Mouse (Mus musculus) embryonic facial prominence, embryonic 15.5 days (tissue): ENCODE results near the gene Tmem262. TPM values are rescaled to one million over a fixed set of nuclear protein-coding genes. Genes with fewer than 3 reads are reported as not detected.

Experiments
- ATAC-seq: fragments of 200-750 bp; cut with Nextera tagmentation; 2 replicates; pipeline ENCODE4 v1.8.0; 2017; ENCODE audit warnings: low read depth, moderate TSS enrichment; ENCODE audit not compliant: insufficient number of reproducible peaks, low FRiP score, low TSS enrichment
- H3K27ac ChIP-seq: fragments of 300-500 bp; sonication (generic); replicated peaks from 2 replicates; pipeline ENCODE4 v1.5.1; 2015; ENCODE audit warnings: mild to moderate bottlenecking, inconsistent platforms
- H3K27me3 ChIP-seq: fragments of 300-500 bp; sonication (generic); 2 replicates; pipeline ENCODE4 v1.6.1; 2015; ENCODE audit warnings: inconsistent platforms
- H3K36me3 ChIP-seq: fragments of 300-500 bp; sonication (generic); 2 replicates; pipeline ENCODE4 v1.6.1; 2015; ENCODE audit warnings: mild to moderate bottlenecking, inconsistent platforms
- H3K4me1 ChIP-seq: fragments of 300-500 bp; sonication (generic); 2 replicates; pipeline ENCODE4 v1.6.1; 2015; ENCODE audit warnings: inconsistent platforms
- H3K4me2 ChIP-seq: fragments of 300-500 bp; sonication (generic); replicated peaks from 2 replicates; pipeline ENCODE4 v1.6.1; 2015; ENCODE audit warnings: mild to moderate bottlenecking, inconsistent platforms
- H3K4me3 ChIP-seq: fragments of 300-500 bp; sonication (generic); replicated peaks from 2 replicates; pipeline ENCODE4 v1.5.1; 2015; ENCODE audit warnings: mild to moderate bottlenecking, inconsistent platforms
- H3K9ac ChIP-seq: fragments of 300-500 bp; sonication (generic); 2 replicates; pipeline ENCODE4 v1.6.1; 2015; ENCODE audit warnings: inconsistent platforms
- H3K9me3 ChIP-seq: fragments of 300-500 bp; sonication (generic); replicated peaks from 2 replicates; pipeline ENCODE4 v1.6.1; 2016; ENCODE audit warnings: inconsistent platforms
- WGBS: fragments of 180-500 bp; shearing (Covaris S2); methylation state at CpG from one replicate; pipeline ENCODE4 v1.1.7; 2015; 5-methylcytosine and 5-hydroxymethylcytosine counted together
- polyA plus RNA-seq: library from polyadenylated mRNA; unstranded; fragments of >200 nt; fragmentation: Nextera tagmentation; extraction: Ambion mirVana; gene quantifications from 2 replicates; pipeline ENCODE4 v1.2.1, GENCODE M21; 2015

The Tmem262 gene
- polyA plus RNA-seq, 1 experiment from 2014 or later = not detected

DNA sequence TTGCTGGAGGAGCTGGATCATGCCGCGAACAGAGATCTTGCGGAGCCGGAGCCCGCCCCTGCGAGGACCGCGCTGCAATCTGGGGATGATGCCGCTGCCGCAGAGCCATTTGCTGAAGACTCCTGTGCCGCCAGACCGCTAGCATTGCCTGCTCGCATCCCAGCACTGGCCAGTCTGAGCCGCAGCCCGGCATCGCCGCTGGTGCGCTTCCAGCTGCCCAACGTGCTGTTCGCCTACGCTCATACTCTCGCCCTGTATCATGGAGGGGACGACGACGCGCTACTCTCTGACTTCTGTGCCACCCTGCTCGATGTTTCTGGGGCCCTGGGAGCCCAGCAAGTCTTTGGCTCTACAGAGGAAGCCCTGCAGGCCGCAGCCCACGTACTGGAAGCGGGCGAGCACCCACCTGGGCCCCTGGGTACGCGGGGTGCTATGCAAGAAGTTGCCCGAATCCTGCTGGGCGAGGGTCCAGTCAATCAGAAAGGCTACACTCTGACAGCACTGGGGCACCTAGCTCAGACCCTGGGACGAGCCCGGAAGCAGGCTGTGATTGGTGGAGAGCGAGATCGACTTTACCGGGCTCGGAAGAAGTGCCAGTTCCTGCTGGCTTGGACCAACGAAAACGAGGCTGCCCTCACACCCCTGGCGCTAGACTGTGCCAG, 18.1 kb upstream of the Tmem262 start:
- Histone ChIP-seq H3K27me3 (no peaks in the 10 kb centered on the region), H3K4me1 (peaks cover 41% of the 10 kb centered on the region), H3K9me3 (no peaks in the 10 kb centered on the region), H3K4me3 (peak overlapping the region; percentile 86), H3K27ac (peak overlapping the region; percentile 96), H3K36me3 (peaks cover 14% of the 10 kb centered on the region), H3K4me2 (peak overlapping the region; percentile 96), H3K9ac (peak overlapping the region; percentile 97)
- ATAC-seq = no peak
- 1% methylated on average over 44 of the region's 44 CpGs for WGBS

GRCm38 (mm10) chr19:6062418-6062817, 17.4 kb upstream of the Tmem262 start:
- Histone ChIP-seq H3K36me3 (peaks cover 14% of the 10 kb centered on the region), H3K27me3 (no peaks in the 10 kb centered on the region), H3K4me1 (peaks cover 44% of the 10 kb centered on the region), H3K9me3 (no peaks in the 10 kb centered on the region), H3K27ac (peak overlapping the region; percentile 96), H3K4me2 (peak overlapping the region; percentile 96), H3K9ac (peak overlapping the region; percentile 97), H3K4me3 (peak overlapping the region; percentile 86)
- ATAC-seq = no peak
- 69% methylated on average over 5 of the region's 5 CpGs for WGBS

- Histone ChIP-seq H3K27ac (no peak overlapping the region), H3K4me1 (peaks cover 51% of the 10 kb centered on the region), H3K9me3 (no peaks in the 10 kb centered on the region), H3K36me3 (peaks cover 14% of the 10 kb centered on the region), H3K27me3 (no peaks in the 10 kb centered on the region), H3K9ac (no peak overlapping the region), H3K4me3 (peak overlapping the region; percentile 86; the same call in 1 of the 2 replicates), H3K4me2 (no peak overlapping the region)
- ATAC-seq = no peak
- WGBS = 93% methylated on average over 6 of the region's 6 CpGs
Observed at GRCm38 (mm10) chr19:6063081-6063480, 16.8 kb upstream of the Tmem262 start.

DNA sequence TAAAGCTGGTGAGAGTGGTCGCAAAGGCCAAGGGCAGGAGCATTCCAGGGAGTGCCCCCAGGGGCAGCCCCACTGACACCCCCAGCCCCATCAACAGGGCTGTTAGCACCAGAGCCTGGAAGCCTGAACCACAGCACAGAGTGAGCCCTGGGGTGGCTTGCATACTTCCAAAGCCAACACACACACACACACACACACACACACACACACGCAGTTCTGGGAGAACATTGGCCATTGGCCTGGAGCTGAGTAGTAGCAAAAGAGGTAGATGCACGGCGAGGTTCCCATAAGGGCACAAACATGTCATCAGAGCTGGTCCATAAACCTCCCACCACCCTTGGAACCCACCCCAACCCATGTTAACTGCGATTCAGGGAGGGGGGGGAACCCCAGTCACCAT, 13.3 kb upstream of the Tmem262 start:
- Histone ChIP-seq H3K36me3 (peaks cover 32% of the 10 kb centered on the region), H3K27ac (peak overlapping the region; percentile 76), H3K27me3 (no peaks in the 10 kb centered on the region), H3K9ac (peak overlapping the region; percentile 42; the same call in 1 of the 2 replicates), H3K4me2 (peak overlapping the region; percentile 96), H3K4me1 (peaks cover 41% of the 10 kb centered on the region), H3K4me3 (peak overlapping the region; percentile 49), H3K9me3 (no peaks in the 10 kb centered on the region)
- WGBS = 26% methylated on average over 5 of the region's 5 CpGs
- ATAC-seq = no peak

GRCm38 (mm10) chr19:6067011-6067723, 12.7 kb upstream of the Tmem262 start:
- Histone ChIP-seq H3K4me2 (peak overlapping the region; percentile 96), H3K4me1 (peaks cover 35% of the 10 kb centered on the region), H3K9me3 (no peaks in the 10 kb centered on the region), H3K27me3 (no peaks in the 10 kb centered on the region), H3K4me3 (peak overlapping the region; percentile 49), H3K27ac (peak overlapping the region; percentile 76), H3K36me3 (peaks cover 32% of the 10 kb centered on the region), H3K9ac (peak overlapping the region; percentile 42)
- ATAC-seq = peak; percentile 36; the same call in 1 of the 2 replicates
- WGBS = under 1% methylated on average over 30 of the region's 30 CpGs

DNA sequence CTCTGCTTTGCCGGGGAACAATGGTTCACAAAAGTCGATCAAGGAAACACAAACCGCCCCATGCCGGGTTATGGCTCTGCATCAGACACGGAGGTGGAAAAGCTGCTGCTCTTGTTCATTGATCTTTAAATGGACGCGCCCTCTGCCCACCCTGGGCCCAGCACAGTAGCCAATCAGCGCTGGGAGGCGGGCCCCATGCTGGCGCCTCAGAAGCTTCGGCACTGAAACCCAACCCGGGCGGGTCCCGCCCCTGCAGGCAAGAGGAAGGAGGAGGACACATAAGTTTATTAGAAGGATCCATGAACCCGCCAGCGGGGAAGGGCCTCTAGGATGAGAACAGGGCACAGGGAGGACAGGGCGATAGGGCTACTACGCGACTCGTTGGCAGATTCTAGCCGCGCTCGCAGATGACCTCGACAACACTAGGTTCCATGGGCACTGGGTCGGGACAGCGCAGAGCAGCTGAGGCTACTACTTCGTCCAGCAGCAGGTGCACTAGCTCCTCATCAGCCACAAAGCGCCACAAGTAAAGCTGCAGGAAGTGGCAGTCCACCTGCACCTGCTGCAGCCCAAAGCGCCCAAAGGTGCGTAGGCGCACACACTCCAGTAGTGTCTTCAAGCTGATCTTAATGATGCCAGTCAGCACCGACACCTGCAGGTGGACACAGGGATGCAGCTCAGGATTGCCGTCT, 12.0 kb upstream of the Tmem262 start, which contains the start of gene Tm7sf2:
Gene Tm7sf2 (minus strand): TSS at position 650 of the 692 bp plus-strand sequence.
- H3K36me3 ChIP-seq = peaks cover 37% of the 10 kb centered on the region
- WGBS = 10% methylated on average over 33 of the region's 33 CpGs
- H3K27ac ChIP-seq = peak within 1 kb of the TSS; percentile 76
- ATAC-seq = peak; percentile 91
- H3K4me1 ChIP-seq = peaks cover 28% of the 10 kb centered on the region
- no peaks in the 10 kb centered on the region for H3K27me3 ChIP-seq
- no peaks in the 10 kb centered on the region for H3K9me3 ChIP-seq
- peak within 1 kb of the TSS; percentile 96 for H3K4me2 ChIP-seq
- peak within 1 kb of the TSS; percentile 42 for H3K9ac ChIP-seq
- H3K4me3 ChIP-seq = peak within 1 kb of the TSS; percentile 49

- Histone ChIP-seq H3K4me1 (peaks cover 23% of the 10 kb centered on the region), H3K9ac (no peak overlapping the region), H3K9me3 (no peaks in the 10 kb centered on the region), H3K36me3 (peaks cover 48% of the 10 kb centered on the region), H3K27ac (no peak overlapping the region), H3K4me3 (no peak overlapping the region), H3K27me3 (no peaks in the 10 kb centered on the region), H3K4me2 (no peak overlapping the region)
- 77% methylated on average over 4 of the region's 4 CpGs for WGBS
- no peak for ATAC-seq
Observed at GRCm38 (mm10) chr19:6068951-6069350, 10.9 kb upstream of the Tmem262 start.

- H3K27ac ChIP-seq = no peak overlapping the region
- H3K36me3 ChIP-seq = peaks cover 52% of the 10 kb centered on the region
- H3K4me2 ChIP-seq = no peak overlapping the region
- no peaks in the 10 kb centered on the region for H3K9me3 ChIP-seq
- no peak overlapping the region for H3K4me3 ChIP-seq
- H3K27me3 ChIP-seq = no peaks in the 10 kb centered on the region
- WGBS = 87% methylated on average over 10 of the region's 10 CpGs
- peaks cover 23% of the 10 kb centered on the region for H3K4me1 ChIP-seq
- ATAC-seq = no peak
- H3K9ac ChIP-seq = no peak overlapping the region
Observed at GRCm38 (mm10) chr19:6069851-6070250, 10.0 kb upstream of the Tmem262 start.

- Histone ChIP-seq H3K27me3 (no peaks in the 10 kb centered on the region), H3K9me3 (no peaks in the 10 kb centered on the region), H3K4me1 (peaks cover 26% of the 10 kb centered on the region), H3K4me3 (no peak overlapping the region), H3K36me3 (peaks cover 52% of the 10 kb centered on the region), H3K9ac (no peak overlapping the region), H3K4me2 (no peak overlapping the region), H3K27ac (no peak overlapping the region)
- 88% methylated on average over 31 of the region's 31 CpGs for WGBS
- ATAC-seq = no peak
Observed at GRCm38 (mm10) chr19:6070571-6071250, 9.1 kb upstream of the Tmem262 start.

DNA sequence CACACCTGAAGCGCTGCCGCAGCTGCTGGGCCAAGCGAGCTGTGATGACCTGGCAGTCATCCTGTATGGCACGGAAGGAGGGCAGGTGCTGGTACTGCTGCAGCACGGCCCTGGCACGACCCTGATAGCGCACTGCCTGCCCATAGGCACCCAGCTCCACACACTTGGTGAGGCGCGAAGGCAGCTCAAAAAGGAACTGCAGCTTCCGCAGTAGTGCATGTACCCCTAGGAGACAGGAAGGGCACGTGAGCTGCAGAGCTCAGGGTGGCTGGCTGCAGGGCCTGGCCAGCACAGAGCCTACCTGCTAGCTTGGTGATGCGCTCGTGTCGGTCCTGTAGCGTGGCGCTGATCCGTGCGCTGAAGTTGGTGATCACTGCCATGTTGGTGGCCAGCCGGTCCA, 8.6 kb upstream of the Tmem262 start:
- Histone ChIP-seq H3K9ac (no peak overlapping the region), H3K9me3 (no peaks in the 10 kb centered on the region), H3K36me3 (peaks cover 52% of the 10 kb centered on the region), H3K4me3 (no peak overlapping the region), H3K4me2 (no peak overlapping the region), H3K27me3 (no peaks in the 10 kb centered on the region), H3K27ac (no peak overlapping the region), H3K4me1 (peaks cover 29% of the 10 kb centered on the region)
- ATAC-seq = no peak
- WGBS = 93% methylated on average over 19 of the region's 19 CpGs

DNA sequence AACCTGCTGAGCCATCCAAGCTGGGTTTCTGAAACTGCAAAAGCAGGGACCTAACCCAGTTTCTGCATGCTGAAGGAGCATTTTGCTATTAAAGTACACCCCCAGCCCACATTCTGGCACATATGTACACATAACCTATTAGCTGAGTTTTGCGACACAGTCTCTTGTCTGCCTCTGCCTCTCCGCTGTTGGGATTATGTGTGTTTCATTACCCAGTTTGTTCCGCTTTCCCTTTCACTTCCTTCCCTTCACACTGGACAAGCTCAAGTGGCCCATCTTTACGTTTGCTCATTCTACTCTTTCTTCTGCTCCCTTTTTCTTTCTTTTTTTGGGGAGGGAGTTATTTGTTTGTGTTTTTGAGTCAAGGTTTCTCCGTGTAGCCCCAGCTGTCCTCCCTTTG, 5.9 kb upstream of the Tmem262 start:
- H3K4me1 ChIP-seq = peaks cover 13% of the 10 kb centered on the region
- H3K36me3 ChIP-seq = peaks cover 47% of the 10 kb centered on the region
- H3K27me3 ChIP-seq = no peaks in the 10 kb centered on the region
- no peaks in the 10 kb centered on the region for H3K9me3 ChIP-seq
- no peak overlapping the region for H3K27ac ChIP-seq
- no peak overlapping the region for H3K4me2 ChIP-seq
- 84% methylated on average over 5 of the region's 5 CpGs for WGBS
- H3K9ac ChIP-seq = no peak overlapping the region
- H3K4me3 ChIP-seq = no peak overlapping the region
- ATAC-seq = no peak
